Mouse (Mus musculus) stomach, postnatal 0 days (tissue): ENCODE results near the gene Skap2. TPM values are rescaled to one million over a fixed set of nuclear protein-coding genes. Genes with fewer than 3 reads are reported as not detected.

Source experiments
- ATAC-seq: fragments of 200-750 bp; cut with Nextera tagmentation; 2 replicates; pipeline ENCODE4 v1.8.0; 2017; ENCODE audit not compliant: low FRiP score, low TSS enrichment
- DNase-seq: peaks from one replicate; pipeline ENCODE4 v3.0.0-alpha.2; 2016; ENCODE audit warnings: low spot score
- H3K27ac ChIP-seq: fragments of 300-500 bp; sonication (generic); replicated peaks from 2 replicates; pipeline ENCODE4 v1.5.1; 2014; ENCODE audit warnings: mild to moderate bottlenecking, control low read depth
- H3K27me3 ChIP-seq: fragments of 300-500 bp; sonication (generic); 2 replicates; pipeline ENCODE4 v1.6.1; 2014; ENCODE audit warnings: low read length; ENCODE audit not compliant: control insufficient read depth, insufficient read depth
- H3K36me3 ChIP-seq: fragments of 300-500 bp; sonication (generic); 2 replicates; pipeline ENCODE4 v1.6.1; 2014; ENCODE audit warnings: low read length, mixed read lengths; ENCODE audit not compliant: control insufficient read depth, insufficient read depth
- H3K4me1 ChIP-seq: fragments of 300-500 bp; sonication (generic); replicated peaks from 2 replicates; pipeline ENCODE4 v1.6.1; 2014; ENCODE audit warnings: antibody characterized with exemption; ENCODE audit not compliant: control insufficient read depth, insufficient read depth
- H3K4me2 ChIP-seq: fragments of 300-500 bp; sonication (generic); replicated peaks from 2 replicates; pipeline ENCODE4 v1.6.1; 2014; ENCODE audit warnings: low read depth, mild to moderate bottlenecking, control low read depth, moderate library complexity
- H3K4me3 ChIP-seq: fragments of 300-500 bp; sonication (generic); 2 replicates; pipeline ENCODE4 v1.5.1; 2014; ENCODE audit warnings: low read depth, low read length, control low read depth
- H3K9ac ChIP-seq: fragments of 300-500 bp; sonication (generic); 2 replicates; pipeline ENCODE4 v1.6.1; 2014; ENCODE audit warnings: mild to moderate bottlenecking, low read length, control low read depth, mixed read lengths
- H3K9me3 ChIP-seq: fragments of 300-500 bp; sonication (generic); 2 replicates; pipeline ENCODE4 v1.6.1; 2016; ENCODE audit warnings: low read length; ENCODE audit not compliant: control insufficient read depth
- CTCF ChIP-seq: IDR thresholded peaks from 2 replicates; pipeline ENCODE4 v1.5.1; 2016; ENCODE audit warnings: antibody characterized with exemption, low read depth, mild to moderate bottlenecking, moderate library complexity
- EP300 ChIP-seq: optimal IDR thresholded peaks from 2 replicates; pipeline ENCODE3; 2016; ENCODE audit warnings: antibody characterized with exemption
- WGBS: fragments of 180-500 bp; shearing (Covaris S2); extraction: QIAGEN DNeasy Blood & Tissue Kit; methylation state at CpG from one replicate; pipeline ENCODE4 v1.1.7; 2014; 5-methylcytosine and 5-hydroxymethylcytosine counted together
- polyA plus RNA-seq: library from polyadenylated mRNA; unstranded; fragments of >200 nt; fragmentation: Nextera tagmentation; extraction: Ambion mirVana; gene quantifications from 2 replicates; pipeline ENCODE4 v1.2.1, GENCODE M21; 2015

The Skap2 gene
- polyA plus RNA-seq, 1 experiment from 2014 or later: 27.3 TPM

- H3K9ac ChIP-seq: no peak overlapping the region
Observed at GRCm38 (mm10) chr6:51857821-51858220, 154.5 kb downstream of the Skap2 start.

DNA sequence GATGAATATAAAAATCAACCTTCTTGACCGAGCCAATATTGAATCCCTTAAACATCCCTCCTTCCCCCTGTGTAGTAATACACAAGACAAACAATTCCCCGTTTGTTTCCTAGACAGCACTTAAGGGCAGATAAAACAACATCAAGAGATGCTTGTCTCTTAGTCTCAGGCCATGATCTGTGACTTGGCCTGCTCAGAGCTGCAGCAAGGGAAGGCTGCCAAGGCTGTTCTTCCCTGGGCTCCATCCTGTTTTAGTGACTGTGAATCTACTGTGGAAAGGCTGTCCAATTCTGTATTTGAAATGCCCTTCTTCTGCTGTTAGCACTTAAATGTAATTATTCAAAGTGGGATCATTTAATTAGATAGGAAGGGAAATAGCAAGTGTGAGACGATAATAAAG, 159.1 kb downstream of the Skap2 start:
- no peak overlapping the region for H3K9ac ChIP-seq
- H3K4me2 ChIP-seq: no peak overlapping the region
- no peaks in the 10 kb centered on the region; the same call in 1 of the 2 replicates for H3K27me3 ChIP-seq
- TF ChIP-seq CTCF: no peak
- TF ChIP-seq EP300: no peak
- 66% methylated on average over 3 of the region's 3 CpGs for WGBS
- H3K27ac ChIP-seq: no peak overlapping the region
- no peaks in the 10 kb centered on the region for H3K4me1 ChIP-seq
- no peaks in the 10 kb centered on the region for H3K9me3 ChIP-seq
- H3K36me3 ChIP-seq: no peaks in the 10 kb centered on the region
- no peak overlapping the region for H3K4me3 ChIP-seq
- ATAC-seq: no peak
- no peak for DNase-seq

More at GRCm38 (mm10) chr6:51857821-51858220, 154.5 kb downstream of the Skap2 start:
- H3K36me3 ChIP-seq: no peaks in the 10 kb centered on the region
- no peak overlapping the region; the same call in 1 of the 2 replicates for H3K4me2 ChIP-seq
- WGBS: 2% methylated on average over 11 of the region's 11 CpGs
- TF ChIP-seq EP300 (no peak), CTCF (peak; percentile 99)
- no peak overlapping the region for H3K27ac ChIP-seq
- no peaks in the 10 kb centered on the region for H3K4me1 ChIP-seq
- no peaks in the 10 kb centered on the region for H3K9me3 ChIP-seq
- ATAC-seq (peak; percentile 92), DNase-seq (peak; percentile 94)
- no peak overlapping the region for H3K4me3 ChIP-seq
- no peaks in the 10 kb centered on the region for H3K27me3 ChIP-seq

- Histone ChIP-seq H3K4me1 (no peaks in the 10 kb centered on the region), H3K27me3 (no peaks in the 10 kb centered on the region; the same call in 1 of the 2 replicates), H3K9ac (no peak overlapping the region), H3K9me3 (no peaks in the 10 kb centered on the region), H3K4me3 (no peak overlapping the region), H3K27ac (no peak overlapping the region), H3K4me2 (no peak overlapping the region), H3K36me3 (no peaks in the 10 kb centered on the region)
- TF ChIP-seq CTCF: no peak
- no peak for ATAC-seq
- 63% methylated on average over 4 of the region's 4 CpGs for WGBS
- no peak for DNase-seq
Observed at GRCm38 (mm10) chr6:51852643-51853042, 159.7 kb downstream of the Skap2 start.

GRCm38 (mm10) chr6:51851544-51851943, 160.8 kb downstream of the Skap2 start:
- Histone ChIP-seq H3K4me1 (no peaks in the 10 kb centered on the region), H3K9me3 (no peaks in the 10 kb centered on the region), H3K27me3 (no peaks in the 10 kb centered on the region; the same call in 1 of the 2 replicates), H3K4me3 (no peak overlapping the region), H3K4me2 (no peak overlapping the region), H3K9ac (no peak overlapping the region), H3K36me3 (no peaks in the 10 kb centered on the region), H3K27ac (no peak overlapping the region)
- ATAC-seq (no peak), DNase-seq (no peak)
- TF ChIP-seq EP300 (no peak), CTCF (no peak)
- WGBS: 43% methylated on average over 7 of the region's 7 CpGs

- Histone ChIP-seq H3K27ac (no peak overlapping the region), H3K4me1 (no peaks in the 10 kb centered on the region), H3K27me3 (no peaks in the 10 kb centered on the region; the same call in 1 of the 2 replicates), H3K9me3 (no peaks in the 10 kb centered on the region), H3K36me3 (no peaks in the 10 kb centered on the region), H3K4me2 (no peak overlapping the region), H3K4me3 (no peak overlapping the region), H3K9ac (no peak overlapping the region)
- no peak for DNase-seq
- no peak for ATAC-seq
- TF ChIP-seq CTCF: no peak
- 77% methylated on average over 13 of the region's 13 CpGs for WGBS
Observed at GRCm38 (mm10) chr6:51850030-51850817, 162.1 kb downstream of the Skap2 start.

- DNase-seq (no peak), ATAC-seq (no peak)
- Histone ChIP-seq H3K4me1 (no peaks in the 10 kb centered on the region), H3K4me3 (no peak overlapping the region), H3K9me3 (no peaks in the 10 kb centered on the region), H3K4me2 (no peak overlapping the region), H3K27me3 (no peaks in the 10 kb centered on the region; the same call in 1 of the 2 replicates), H3K36me3 (no peaks in the 10 kb centered on the region), H3K9ac (no peak overlapping the region), H3K27ac (no peak overlapping the region)
- no peak for TF ChIP-seq CTCF
- no peak for TF ChIP-seq EP300
- 62% methylated on average over 10 of the region's 10 CpGs for whole genome bisulfite sequencing
Observed at GRCm38 (mm10) chr6:51849561-51849960, 162.8 kb downstream of the Skap2 start.
